9 mouse cellular contexts compared by ENCODE assay signal in the genomic region with DNA sequence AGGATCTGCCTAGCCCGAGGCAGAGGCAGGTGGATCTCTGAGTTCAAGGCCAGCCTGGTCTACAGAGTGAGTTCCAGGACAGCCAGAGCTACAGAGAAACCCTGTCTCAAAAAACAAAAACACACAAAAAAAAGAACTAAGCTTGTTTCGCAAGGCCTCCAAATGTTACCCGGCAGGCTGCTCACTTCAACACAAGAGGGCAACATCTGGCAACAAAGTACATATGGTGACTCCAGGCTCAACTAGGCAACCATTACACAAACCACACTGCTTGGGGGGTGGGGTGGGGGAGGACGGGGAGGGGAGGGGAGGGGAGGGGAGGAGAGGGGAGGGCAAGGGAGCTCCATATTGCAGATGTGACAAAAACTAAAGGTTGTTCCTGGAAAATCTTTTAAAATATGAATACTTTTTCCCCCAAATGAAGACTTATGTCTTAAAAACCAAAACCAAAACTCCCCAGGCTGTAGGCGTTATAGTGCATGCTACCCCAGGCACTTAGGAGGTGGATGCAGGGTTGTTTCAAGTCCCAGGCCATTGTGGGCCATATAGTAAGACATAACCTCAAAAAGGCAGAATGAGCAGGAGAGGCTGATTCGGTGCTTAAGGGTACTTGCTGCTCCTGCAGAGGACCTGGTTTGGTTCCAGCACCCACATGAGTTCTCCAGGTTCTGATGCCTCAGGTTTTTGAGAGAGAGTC. TPM values are rescaled to one million over a fixed set of nuclear protein-coding genes. Genes with fewer than 3 reads are reported as not detected.
DNase-seq lines count a peak whose midpoint lies in the region; ATAC-seq and TF ChIP-seq lines count a peak whose summit lies in the region.
"Had no signal": no experiment of that assay in that cellular context is flagged by ENCODE, and none has a peak within 500 bp of the region (broad histone marks: within the 10 kb centered on the region; RNA-seq: fewer than 3 reads in every experiment).

No protein-coding gene starts in this region.

- no peak overlapping the region for H3K4me3 ChIP-seq in hindbrain, postnatal 0 days (ENCODE audit: low read length)
- H3K4me3 ChIP-seq in hindbrain, embryonic 10.5 days: no peak overlapping the region
- no peak overlapping the region for H3K4me3 ChIP-seq in cerebellum, adult 2 months (replicated peaks; ENCODE audit: insufficient read depth, low read depth, low read length)
- H3K4me3 ChIP-seq: liver, embryonic 13.5 days had no signal

- peaks cover 10% of the 10 kb centered on the region; the same call in 1 of the 2 replicates for H3K36me3 ChIP-seq in hindbrain, postnatal 0 days (ENCODE audit: insufficient read depth, low read length)
- H3K36me3 ChIP-seq in hindbrain, embryonic 10.5 days: peaks cover 56% of the 10 kb centered on the region

- WGBS in hindbrain, postnatal 0 days: 94% methylated on average over 5 of the region's 6 CpGs
- 80% methylated on average over 6 of the region's 6 CpGs for WGBS in hindbrain, embryonic 10.5 days
- whole genome bisulfite sequencing in cerebellum, adult 2 months: 70% methylated on average over 6 of the region's 6 CpGs

- DNase-seq in hindbrain, postnatal 0 days (ENCODE audit: low spot score): peak; percentile 39
- DNase-seq in hindbrain, embryonic 10.5 days (ENCODE audit: low spot score): no peak
- peak; percentile 80 for DNase-seq in naive thymus-derived CD4-positive, alpha-beta T cell, adult 2 months (ENCODE audit: low read depth)
- no peak for DNase-seq in layer of hippocampus, postnatal 10 days (ENCODE audit: low spot score in 2 of 2)
- no peak for DNase-seq in embryo, embryonic 11 days
- no peak for DNase-seq in cerebellum, adult 2 months
- DNase-seq: liver, embryonic 13.5 days had no signal

- no peaks in the 10 kb centered on the region for H3K4me1 ChIP-seq in hindbrain, postnatal 0 days (ENCODE audit: insufficient read depth, low read length)
- H3K4me1 ChIP-seq in hindbrain, embryonic 10.5 days (replicated peaks): no peaks in the 10 kb centered on the region
- no peaks in the 10 kb centered on the region for H3K4me1 ChIP-seq in cerebellum, adult 2 months (ENCODE audit: control insufficient read depth, insufficient read depth, low read length)
- H3K4me1 ChIP-seq: liver, embryonic 13.5 days had no signal

- ATAC-seq in hindbrain, postnatal 0 days: no peak
- peak; percentile 86 for ATAC-seq in CD4-positive, CD25-positive, alpha-beta regulatory T cell, adult 4 months
- peak; percentile 84 for ATAC-seq in inflammation-experienced regulatory T-cells, adult 6 months

- no peak overlapping the region for H3K27ac ChIP-seq in hindbrain, postnatal 0 days
- no peak overlapping the region for H3K27ac ChIP-seq in hindbrain, embryonic 10.5 days
- H3K27ac ChIP-seq in cerebellum, adult 2 months (ENCODE audit: insufficient read depth, low read length): no peak overlapping the region
- H3K27ac ChIP-seq: liver, embryonic 13.5 days had no signal

- TF ChIP-seq POLR2A in cerebellum, adult 2 months (IDR thresholded peaks at IDR 0.05; ENCODE audit: borderline replicate concordance, insufficient read depth, low read length): no peak

- no peak overlapping the region for H3K9ac ChIP-seq in hindbrain, postnatal 0 days (replicated peaks; ENCODE audit: low read length)
- H3K9ac ChIP-seq: liver, embryonic 13.5 days had no signal

- peak; percentile 41 for TF ChIP-seq CTCF in hindbrain, postnatal 0 days (IDR thresholded peaks at IDR 0.05; ENCODE audit: low read depth)
- no peak for TF ChIP-seq CTCF in cerebellum, adult 2 months (IDR thresholded peaks at IDR 0.05; ENCODE audit: borderline replicate concordance, insufficient read depth, low read depth, low read length)

- H3K27me3 ChIP-seq in hindbrain, postnatal 0 days (ENCODE audit: insufficient read depth, low read length): no peaks in the 10 kb centered on the region
- H3K27me3 ChIP-seq in hindbrain, embryonic 10.5 days (ENCODE audit: insufficient read depth, poor library complexity, severe bottlenecking): no peaks in the 10 kb centered on the region
- H3K27me3 ChIP-seq in cerebellum, adult 2 months (ENCODE audit: control insufficient read depth, insufficient read depth, low read length): no peaks in the 10 kb centered on the region
- H3K27me3 ChIP-seq: liver, embryonic 13.5 days had no signal

- H3K9me3 ChIP-seq in hindbrain, postnatal 0 days (ENCODE audit: low read length): no peaks in the 10 kb centered on the region
- H3K9me3 ChIP-seq in hindbrain, embryonic 10.5 days: no peaks in the 10 kb centered on the region
- H3K9me3 ChIP-seq: liver, embryonic 13.5 days had no signal

- no peak overlapping the region for H3K4me2 ChIP-seq in hindbrain, postnatal 0 days (ENCODE audit: low read depth, low read length)
- H3K4me2 ChIP-seq: liver, embryonic 13.5 days had no signal

RNA-seq across cellular contexts. Expression of a gene that starts 21.2 kb away (rescaled TPM):
- total RNA-seq in hindbrain, postnatal 0 days (2014; rRNA removed): 13.1 and 15.0 TPM in 2 replicates
- 11.8 and 12.5 TPM in 2 replicates for polyA plus RNA-seq in hindbrain, postnatal 0 days (2015; fragmentation: Nextera tagmentation; extraction: Ambion mirVana)
- 3.7 and 4.0 TPM in 2 replicates for polyA plus RNA-seq in hindbrain, embryonic 10.5 days (2016; fragmentation: Nextera tagmentation; extraction: Ambion mirVana)
- 1 to 10 TPM; 3.3 to 3.8 TPM for polyA plus RNA-seq in CD4-positive, CD25-positive, alpha-beta regulatory T cell, adult 4 months (2017; shearing (Covaris generic))
- polyA plus RNA-seq in inflammation-experienced regulatory T-cells, adult 6 months (2017; shearing (Covaris generic)): 1 to 10 TPM; 1.6 to 4.6 (median 3.1) TPM
- 10 to 100 TPM; 48.9 to 52.7 TPM for total RNA-seq in layer of hippocampus, postnatal 10 days (2021)
- polyA plus RNA-seq in cerebellum, adult 2 months (2012; rRNA removed): 3.8 and 4.4 TPM in 2 replicates

RNA-seq across cellular contexts. Expression of a gene that starts 23.5 kb away (rescaled TPM):
- 20.5 and 25.2 TPM in 2 replicates for total RNA-seq in hindbrain, postnatal 0 days (2014; rRNA removed)
- 12.1 and 12.7 TPM in 2 replicates for polyA plus RNA-seq in hindbrain, postnatal 0 days (2015; fragmentation: Nextera tagmentation; extraction: Ambion mirVana)
- polyA plus RNA-seq in hindbrain, embryonic 10.5 days (2016; fragmentation: Nextera tagmentation; extraction: Ambion mirVana): 16.5 and 17.9 TPM in 2 replicates
- polyA plus RNA-seq in CD4-positive, CD25-positive, alpha-beta regulatory T cell, adult 4 months (2017; shearing (Covaris generic)): 10 to 100 TPM; 12.7 to 13.8 TPM
- polyA plus RNA-seq in inflammation-experienced regulatory T-cells, adult 6 months (2017; shearing (Covaris generic)): 10 to 100 TPM in 2 of 3 experiments, 1 to 10 TPM in 1; 7.2 to 17.0 (median 16.5) TPM
- total RNA-seq in layer of hippocampus, postnatal 10 days (2021): 10 to 100 TPM; 16.9 to 20.9 TPM
- polyA plus RNA-seq in cerebellum, adult 2 months (2012; rRNA removed): 16.7 and 18.8 TPM in 2 replicates

RNA-seq across cellular contexts. Expression of a gene that starts 24.2 kb away (rescaled TPM):
- total RNA-seq in hindbrain, postnatal 0 days (2014; rRNA removed): 3.3 and 3.6 TPM in 2 replicates
- polyA plus RNA-seq in hindbrain, postnatal 0 days (2015; fragmentation: Nextera tagmentation; extraction: Ambion mirVana): 3.0 and 3.1 TPM in 2 replicates
- 5.6 and 7.9 TPM in 2 replicates for polyA plus RNA-seq in hindbrain, embryonic 10.5 days (2016; fragmentation: Nextera tagmentation; extraction: Ambion mirVana)
- 10 to 100 TPM; 21.2 to 22.4 TPM for polyA plus RNA-seq in CD4-positive, CD25-positive, alpha-beta regulatory T cell, adult 4 months (2017; shearing (Covaris generic))
- polyA plus RNA-seq in inflammation-experienced regulatory T-cells, adult 6 months (2017; shearing (Covaris generic)): 10 to 100 TPM; 20.2 to 26.2 (median 25.2) TPM
- 1 to 10 TPM; 5.6 to 6.1 TPM for total RNA-seq in layer of hippocampus, postnatal 10 days (2021)
- 3.2 and 3.3 TPM in 2 replicates for polyA plus RNA-seq in cerebellum, adult 2 months (2012; rRNA removed)

RNA-seq across cellular contexts. Expression of a gene that starts 58.1 kb away (rescaled TPM):
- 9.6 and 17.2 TPM in 2 replicates for total RNA-seq in hindbrain, postnatal 0 days (2014; rRNA removed)
- polyA plus RNA-seq in hindbrain, postnatal 0 days (2015; fragmentation: Nextera tagmentation; extraction: Ambion mirVana): 11.1 and 13.8 TPM in 2 replicates
- polyA plus RNA-seq in hindbrain, embryonic 10.5 days (2016; fragmentation: Nextera tagmentation; extraction: Ambion mirVana): 9.5 and 9.8 TPM in 2 replicates
- polyA plus RNA-seq in CD4-positive, CD25-positive, alpha-beta regulatory T cell, adult 4 months (2017; shearing (Covaris generic)): 1 to 10 TPM; 3.8 to 6.2 TPM
- 1 to 10 TPM; 2.6 to 5.7 (median 3.4) TPM for polyA plus RNA-seq in inflammation-experienced regulatory T-cells, adult 6 months (2017; shearing (Covaris generic))
- 10 to 100 TPM; 62.3 to 75.3 TPM for total RNA-seq in layer of hippocampus, postnatal 10 days (2021)
- polyA plus RNA-seq in cerebellum, adult 2 months (2012; rRNA removed): 20.0 and 20.6 TPM in 2 replicates

Comparison
In these comparisons a context has a peak if more than half of its experiments do, and no peak if none do; other contexts are left out.
1. DNase-seq: peak in hindbrain, postnatal 0 days (single experiment) and naive thymus-derived CD4-positive, alpha-beta T cell, adult 2 months (single experiment); none in hindbrain, embryonic 10.5 days (single experiment), layer of hippocampus, postnatal 10 days (0 of 2), embryo, embryonic 11 days (single experiment) and cerebellum, adult 2 months (0 of 2).